Mouse (Mus musculus): ENCODE results near the gene Tbxa2r. TPM values are rescaled to one million over a fixed set of nuclear protein-coding genes. Genes with fewer than 3 reads are reported as not detected.

The Tbxa2r gene
- polyA plus RNA-seq, 2 experiments, result 1.9 to 2.4 TPM

DNA sequence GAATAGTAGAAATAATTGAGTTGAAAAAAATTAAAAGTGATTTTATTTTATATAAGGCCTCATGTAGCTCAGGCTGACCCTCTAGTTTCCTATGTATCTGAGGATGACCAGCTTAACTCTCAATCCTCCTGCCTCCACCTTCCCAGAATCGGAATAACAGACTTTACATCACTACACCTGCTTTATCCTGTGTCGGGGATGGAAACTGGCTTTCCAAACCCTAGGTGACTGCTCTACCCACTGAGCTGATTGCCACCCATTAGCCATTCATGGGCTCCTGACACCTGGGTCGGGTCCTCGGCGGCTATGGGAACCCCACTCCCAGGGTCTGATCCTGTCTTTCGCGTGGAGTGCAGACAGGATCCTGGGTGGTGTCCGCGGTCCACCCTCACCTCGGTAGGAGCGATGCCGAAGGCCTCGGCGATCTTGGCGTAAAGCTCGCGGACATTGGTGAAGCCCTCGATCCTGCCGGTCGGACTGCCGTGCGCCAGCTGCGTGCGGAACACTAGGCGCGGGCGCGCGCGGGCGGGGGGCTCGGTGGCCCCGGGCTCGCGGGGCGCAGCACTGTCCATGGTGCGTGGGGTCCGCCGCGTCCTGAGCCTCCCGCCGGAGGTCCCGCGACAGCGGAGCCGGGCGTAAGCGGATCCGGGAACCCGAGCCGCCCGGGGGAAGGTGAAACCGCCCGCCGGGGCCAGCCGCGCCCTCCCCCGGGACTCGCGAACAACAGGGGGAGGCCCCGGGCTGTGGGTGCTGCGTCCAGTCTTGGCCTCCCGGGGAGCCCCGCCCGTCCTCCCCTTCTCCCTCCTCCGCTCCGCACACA is 14.4 kb downstream of the Tbxa2r start, which contains the start of gene Gipc3:
Gene Gipc3 (minus strand): TSS at position 581 of the 820 bp plus-strand sequence.
- peak within 1 kb of the TSS in 1 of 2 experiments; percentile 48; a peak in 3 of 4 replicates for H3K4me3 ChIP-seq (ENCODE audit: insufficient read depth in 1 of 2, low read depth in 2 of 2, low read length in 2 of 2)
- ATAC-seq (ENCODE audit: insufficient read depth) (no peak), DNase-seq (ENCODE audit: low read depth in 3 of 3, low spot score in 3 of 3) (no peak)
- peaks cover 41% of the 10 kb centered on the region for H3K27me3 ChIP-seq (ENCODE audit: control insufficient read depth, insufficient read depth, low read length)
- peaks cover 19% of the 10 kb centered on the region in 2 experiments for H3K4me1 ChIP-seq (replicated peaks; ENCODE audit: control insufficient read depth in 2 of 2, insufficient read depth in 2 of 2, low read length in 1 of 2)
- H3K4me2 ChIP-seq (ENCODE audit: low read depth), result peak within 1 kb of the TSS; percentile 59
- TF ChIP-seq CTCF (IDR thresholded peaks at IDR 0.05; ENCODE audit: low read depth) (no peak), EP300 (IDR thresholded peaks at IDR 0.05; ENCODE audit: low read depth) (no peak)
- H3K36me3 ChIP-seq (replicated peaks; ENCODE audit: control insufficient read depth, insufficient read depth, low read depth), result no peaks in the 10 kb centered on the region; the same call in 1 of the 2 replicates
- 6% methylated on average over 57 of the region's 67 CpGs for WGBS (ENCODE audit: insufficient replicate concordance)
- H3K27ac ChIP-seq, result no peak within 1 kb of the TSS
- 0 out of 2 replicates have a peak within 1 kb of the TSS, but pooled peaks have one; percentile 9 for H3K9ac ChIP-seq (replicated peaks)
- no peaks in the 10 kb centered on the region for H3K9me3 ChIP-seq (ENCODE audit: control insufficient read depth, low read length)

DNA sequence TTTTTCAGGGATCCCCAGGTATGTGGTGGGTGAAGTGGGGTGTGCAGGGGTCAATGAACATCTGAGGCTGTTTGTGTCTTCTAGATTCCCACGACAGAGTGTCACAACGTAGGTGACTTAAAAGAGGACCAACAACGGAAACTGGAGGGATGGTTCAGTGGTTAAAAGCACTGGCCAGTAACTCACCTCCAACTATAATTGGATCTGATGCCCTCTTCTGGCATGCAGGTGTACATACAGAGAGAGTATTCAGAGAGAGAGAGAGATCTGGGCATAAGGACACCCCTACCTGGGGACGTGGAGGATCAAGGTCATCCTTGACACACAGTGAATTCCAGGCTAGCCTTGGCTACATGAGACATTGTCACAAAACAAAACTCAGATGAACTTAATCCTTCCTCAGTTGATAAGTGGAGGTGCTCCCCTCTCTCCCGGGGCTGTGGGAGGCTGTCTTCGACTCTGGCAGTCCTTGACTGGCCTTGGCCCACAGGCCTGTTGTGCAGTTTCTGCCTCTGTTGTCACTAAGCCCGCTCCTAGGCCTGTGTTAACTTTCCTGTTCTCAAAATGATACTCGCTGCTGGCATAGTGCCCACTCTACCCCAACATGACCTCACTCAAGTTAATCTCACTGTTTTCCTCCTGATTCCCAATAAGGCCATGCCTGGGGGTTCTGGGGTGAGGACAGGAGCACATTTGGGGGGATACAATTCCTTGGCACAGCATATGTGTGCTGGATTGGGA is 16.1 kb downstream of the Tbxa2r start:
- no peak for DNase-seq (ENCODE audit: low read depth in 3 of 3, low spot score in 3 of 3)
- WGBS (ENCODE audit: insufficient replicate concordance), result 41% methylated on average over 8 of the region's 8 CpGs
- H3K9me3 ChIP-seq (ENCODE audit: control insufficient read depth, low read length), result no peaks in the 10 kb centered on the region
- H3K36me3 ChIP-seq (replicated peaks; ENCODE audit: control insufficient read depth, insufficient read depth, low read depth), result peaks cover 4% of the 10 kb centered on the region
- no peak for ATAC-seq (ENCODE audit: insufficient read depth)
- H3K4me3 ChIP-seq (ENCODE audit: insufficient read depth in 1 of 2, low read depth in 2 of 2, low read length in 2 of 2), result no peak overlapping the region
- H3K4me1 ChIP-seq (replicated peaks; ENCODE audit: control insufficient read depth in 2 of 2, insufficient read depth in 2 of 2, low read length in 1 of 2), result peaks cover 28 to 29% of the 10 kb centered on the region in 2 experiments
- no peak overlapping the region for H3K4me2 ChIP-seq (ENCODE audit: low read depth)
- peak; percentile 47 for TF ChIP-seq CTCF (IDR thresholded peaks at IDR 0.05; ENCODE audit: low read depth)
- no peak for TF ChIP-seq EP300 (IDR thresholded peaks at IDR 0.05; ENCODE audit: low read depth)
- H3K27ac ChIP-seq, result no peak overlapping the region
- peaks cover 41% of the 10 kb centered on the region for H3K27me3 ChIP-seq (ENCODE audit: control insufficient read depth, insufficient read depth, low read length)
- H3K9ac ChIP-seq (replicated peaks), result no peak overlapping the region

DNA sequence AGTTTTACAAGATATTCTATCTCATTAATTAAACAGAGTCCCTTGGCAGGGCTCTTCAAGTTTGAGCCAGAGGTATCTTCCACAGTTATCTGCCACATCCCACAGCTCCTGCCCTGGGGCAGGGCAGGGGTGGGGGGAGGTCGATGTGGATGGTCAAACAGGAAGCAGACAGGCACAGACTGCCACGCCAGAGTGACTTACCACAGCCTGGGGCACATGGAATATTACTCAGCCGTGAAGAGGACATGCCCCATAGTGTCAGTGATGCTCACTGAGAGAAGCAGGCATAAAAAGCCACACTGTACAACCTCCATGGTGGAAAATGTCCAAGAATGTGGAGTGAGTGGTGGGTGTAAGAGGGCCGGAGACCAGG is 16.6 kb downstream of the Tbxa2r start:
- Histone ChIP-seq H3K4me2 (ENCODE audit: low read depth) (no peak overlapping the region), H3K27me3 (ENCODE audit: control insufficient read depth, insufficient read depth, low read length) (peaks cover 41% of the 10 kb centered on the region), H3K36me3 (replicated peaks; ENCODE audit: control insufficient read depth, insufficient read depth, low read depth) (peaks cover 4% of the 10 kb centered on the region), H3K4me1 (replicated peaks; ENCODE audit: control insufficient read depth in 2 of 2, insufficient read depth in 2 of 2, low read length in 1 of 2) (peaks cover 29 to 32% of the 10 kb centered on the region in 2 experiments), H3K9ac (replicated peaks) (no peak overlapping the region), H3K27ac (no peak overlapping the region), H3K9me3 (ENCODE audit: control insufficient read depth, low read length) (no peaks in the 10 kb centered on the region), H3K4me3 (ENCODE audit: insufficient read depth in 1 of 2, low read depth in 2 of 2, low read length in 2 of 2) (no peak overlapping the region)
- no peak for DNase-seq (ENCODE audit: low read depth in 3 of 3, low spot score in 3 of 3)
- no peak for TF ChIP-seq CTCF (IDR thresholded peaks at IDR 0.05; ENCODE audit: low read depth)
- WGBS (ENCODE audit: insufficient replicate concordance), result 57% methylated on average over 4 of the region's 4 CpGs
- ATAC-seq (ENCODE audit: insufficient read depth), result no peak

DNA sequence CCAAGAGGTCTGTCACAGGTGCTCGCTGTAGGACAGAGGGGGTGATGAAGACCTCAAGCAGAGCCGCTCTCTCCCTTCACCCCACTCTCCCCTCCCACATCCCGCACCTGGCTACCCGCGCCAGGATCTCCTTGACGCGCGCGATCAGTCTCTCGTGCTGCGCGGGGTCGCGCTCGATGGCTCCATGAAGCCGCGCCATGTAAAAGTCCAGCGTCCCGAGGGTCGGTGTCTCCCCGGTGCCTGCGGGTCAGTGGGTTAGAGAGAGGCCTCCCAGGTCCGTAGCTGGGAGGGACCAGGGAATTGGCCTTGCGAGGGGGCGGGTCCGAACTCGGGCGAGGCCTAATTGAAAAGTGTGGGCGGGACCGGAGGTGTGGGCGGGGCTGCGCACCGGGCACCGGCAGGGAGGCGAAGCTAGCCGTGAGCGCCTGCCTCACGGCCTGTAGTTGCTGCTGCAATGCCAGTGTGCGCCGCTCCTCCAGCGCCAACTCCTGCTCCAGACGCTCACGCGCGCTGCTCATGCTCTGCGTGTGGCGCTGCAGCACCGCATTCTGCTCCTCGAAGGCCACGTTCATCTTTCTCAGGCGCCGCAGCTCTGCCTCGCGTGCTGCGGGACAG is 18.0 kb downstream of the Tbxa2r start:
- DNase-seq (ENCODE audit: low read depth in 3 of 3, low spot score in 3 of 3) (peak; percentile 56 to 68 (median 62)), ATAC-seq (ENCODE audit: insufficient read depth) (peak; percentile 5; the same call in 1 of the 2 replicates)
- no peak overlapping the region for H3K27ac ChIP-seq
- H3K4me2 ChIP-seq (ENCODE audit: low read depth), result peak overlapping the region; percentile 63
- H3K27me3 ChIP-seq (ENCODE audit: control insufficient read depth, insufficient read depth, low read length), result peaks cover 40% of the 10 kb centered on the region
- TF ChIP-seq EP300 (IDR thresholded peaks at IDR 0.05; ENCODE audit: low read depth) (no peak), CTCF (IDR thresholded peaks at IDR 0.05; ENCODE audit: low read depth) (peak; percentile 61)
- peaks cover 28 to 29% of the 10 kb centered on the region in 2 experiments for H3K4me1 ChIP-seq (replicated peaks; ENCODE audit: control insufficient read depth in 2 of 2, insufficient read depth in 2 of 2, low read length in 1 of 2)
- H3K9me3 ChIP-seq (ENCODE audit: control insufficient read depth, low read length), result no peaks in the 10 kb centered on the region
- H3K36me3 ChIP-seq (replicated peaks; ENCODE audit: control insufficient read depth, insufficient read depth, low read depth), result peaks cover 4% of the 10 kb centered on the region
- no peak overlapping the region for H3K9ac ChIP-seq (replicated peaks)
- WGBS (ENCODE audit: insufficient replicate concordance), result 10% methylated on average over 55 of the region's 55 CpGs
- peak overlapping the region; percentile 4 to 29; a peak in 3 of 4 replicates for H3K4me3 ChIP-seq (ENCODE audit: insufficient read depth in 1 of 2, low read depth in 2 of 2, low read length in 2 of 2)
